Mouse (Mus musculus) small intestine, adult 2 months (tissue): ENCODE data around the gene Gimap7. TPM values are rescaled to one million over a fixed set of nuclear protein-coding genes. Genes with fewer than 3 reads are reported as not detected.

ENCODE experiments used
- H3K27ac ChIP-seq: fragments of 200-500 bp; 2 replicates; pipeline ENCODE4 v1.5.1; 2012; ENCODE audit warnings: low read depth, low read length, control low read depth, inconsistent platforms; ENCODE audit not compliant: insufficient read depth
- H3K27me3 ChIP-seq: fragments of 200-500 bp; 2 replicates; pipeline ENCODE4 v1.6.1; 2012; ENCODE audit warnings: mild to moderate bottlenecking, moderate library complexity, low read length, inconsistent platforms; ENCODE audit not compliant: control insufficient read depth, insufficient read depth
- H3K36me3 ChIP-seq: fragments of 200-500 bp; 2 replicates; pipeline ENCODE4 v1.6.1; 2012; ENCODE audit warnings: mild to moderate bottlenecking, low read length, control low read depth, inconsistent platforms; ENCODE audit not compliant: control insufficient read depth, insufficient read depth
- H3K4me1 ChIP-seq: fragments of 200-500 bp; 2 replicates; pipeline ENCODE4 v1.6.1; 2012; ENCODE audit warnings: low read length, inconsistent platforms, mixed read lengths; ENCODE audit not compliant: control insufficient read depth, insufficient read depth, insufficient read length
- H3K4me3 ChIP-seq: fragments of 200-500 bp; 2 replicates; pipeline ENCODE4 v1.5.1; 2012; ENCODE audit warnings: low read depth, mild to moderate bottlenecking, control low read depth, inconsistent platforms, low read length, moderate library complexity
- CTCF ChIP-seq: fragments of 200-500 bp; IDR thresholded peaks from 2 replicates; pipeline ENCODE4 v1.5.1; 2012; ENCODE audit warnings: low read depth, mild to moderate bottlenecking, control low read depth, inconsistent platforms, low read length, moderate library complexity, mixed read lengths; ENCODE audit not compliant: insufficient replicate concordance, insufficient read length; ENCODE audit errors: extremely low read depth
- POLR2A ChIP-seq: fragments of 200-500 bp; IDR thresholded peaks from 2 replicates; pipeline ENCODE4 v1.6.1; 2012; ENCODE audit warnings: low read depth, mild to moderate bottlenecking, control low read depth, inconsistent platforms, low read length, moderate library complexity
- WGBS: fragments of 180-500 bp; shearing (Covaris S2); methylation state at CpG from one replicate; pipeline ENCODE4 v1.1.7; 2018; 5-methylcytosine and 5-hydroxymethylcytosine counted together
- polyA plus RNA-seq: library from polyadenylated mRNA; depleted of rRNA; stranded (reverse); fragments of >200 nt; gene quantifications from 2 replicates; pipeline ENCODE4 v1.2.3, GENCODE M21; 2012

Gimap7 gene
- polyA plus RNA-seq, 1 experiment, result 2.5 TPM

DNA sequence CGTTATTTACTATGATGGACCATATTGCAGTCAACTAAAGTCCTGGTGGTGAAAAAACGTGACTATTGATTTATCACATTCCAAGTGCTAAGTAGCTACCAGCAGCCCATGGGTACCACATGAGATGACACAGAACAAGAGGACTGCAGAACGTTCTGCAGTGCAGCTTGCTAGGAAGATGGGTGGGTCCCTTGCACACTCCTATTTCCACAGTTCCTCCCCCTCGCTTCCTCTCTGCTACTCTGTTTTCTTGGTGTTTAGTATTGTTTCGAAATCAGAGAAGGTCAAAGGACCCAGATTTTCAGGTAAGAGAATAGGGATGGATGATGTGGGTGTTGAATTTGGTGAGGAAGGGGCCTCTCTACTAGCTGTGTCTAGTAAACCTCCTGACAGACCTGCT lies 34.1 kb upstream of the Gimap7 start, which contains the start of gene Gimap4:
TSS of gene Gimap4 (plus strand) at position 231 of the 400 bp plus-strand sequence.
- Histone ChIP-seq H3K4me1 (no peaks in the 10 kb centered on the region), H3K27ac (peak within 1 kb of the TSS; percentile 75), H3K4me3 (peak within 1 kb of the TSS; percentile 28), H3K36me3 (no peaks in the 10 kb centered on the region), H3K27me3 (no peaks in the 10 kb centered on the region)
- TF ChIP-seq CTCF (no peak), POLR2A (no peak)
- WGBS, result 52% methylated on average over 5 of the region's 5 CpGs

DNA sequence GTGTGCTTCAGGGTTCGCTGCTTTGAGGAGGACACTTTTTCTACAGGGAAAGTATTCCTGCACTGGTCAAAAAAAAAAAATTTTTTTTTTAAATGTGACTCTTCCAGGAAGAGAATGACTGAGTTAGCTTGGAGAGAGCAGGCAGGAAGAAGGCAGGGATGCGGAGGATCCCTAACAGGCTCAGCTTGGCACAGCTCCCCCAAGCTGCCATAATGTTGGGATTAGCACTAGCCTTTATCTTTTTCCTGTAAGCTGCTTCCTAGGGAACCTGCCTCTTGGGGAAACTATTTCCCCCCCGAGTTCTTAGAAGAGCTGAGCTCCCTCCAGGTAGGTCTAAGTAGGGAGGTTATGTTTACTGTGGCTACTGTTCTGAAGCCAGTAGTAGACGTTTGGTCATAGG lies 33.6 kb upstream of the Gimap7 start:
- Histone ChIP-seq H3K4me3 (peak overlapping the region; percentile 28), H3K27me3 (no peaks in the 10 kb centered on the region), H3K4me1 (no peaks in the 10 kb centered on the region), H3K27ac (peak overlapping the region; percentile 75), H3K36me3 (no peaks in the 10 kb centered on the region)
- no peak for TF ChIP-seq POLR2A
- TF ChIP-seq CTCF, result no peak
- 63% methylated on average over 4 of the region's 4 CpGs for WGBS

DNA sequence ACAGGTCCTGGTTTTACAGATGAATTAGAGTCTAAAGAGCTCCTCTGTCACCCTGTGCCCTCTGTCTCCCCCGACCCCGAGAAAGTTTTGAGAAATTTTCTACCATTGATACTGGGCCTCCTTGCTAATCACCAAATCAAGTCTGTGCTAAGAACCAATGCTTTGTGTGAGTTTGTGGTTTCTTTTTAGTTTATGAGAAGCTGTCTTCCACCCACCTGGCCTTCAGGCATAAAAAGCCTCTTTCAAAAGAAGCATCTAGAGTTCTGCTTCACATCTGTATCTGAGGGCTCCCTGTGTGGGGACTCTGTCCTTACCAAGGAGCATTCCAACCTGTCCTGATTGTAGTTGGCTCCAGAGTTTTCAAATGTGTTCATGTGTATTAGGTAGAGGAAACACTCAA lies 33.2 kb upstream of the Gimap7 start:
- WGBS, result 71% methylated on average over 2 of the region's 2 CpGs
- TF ChIP-seq POLR2A, result no peak
- no peak for TF ChIP-seq CTCF
- no peak overlapping the region for H3K4me3 ChIP-seq
- no peaks in the 10 kb centered on the region for H3K36me3 ChIP-seq
- no peaks in the 10 kb centered on the region for H3K4me1 ChIP-seq
- H3K27ac ChIP-seq, result peak overlapping the region; percentile 75
- no peaks in the 10 kb centered on the region for H3K27me3 ChIP-seq

DNA sequence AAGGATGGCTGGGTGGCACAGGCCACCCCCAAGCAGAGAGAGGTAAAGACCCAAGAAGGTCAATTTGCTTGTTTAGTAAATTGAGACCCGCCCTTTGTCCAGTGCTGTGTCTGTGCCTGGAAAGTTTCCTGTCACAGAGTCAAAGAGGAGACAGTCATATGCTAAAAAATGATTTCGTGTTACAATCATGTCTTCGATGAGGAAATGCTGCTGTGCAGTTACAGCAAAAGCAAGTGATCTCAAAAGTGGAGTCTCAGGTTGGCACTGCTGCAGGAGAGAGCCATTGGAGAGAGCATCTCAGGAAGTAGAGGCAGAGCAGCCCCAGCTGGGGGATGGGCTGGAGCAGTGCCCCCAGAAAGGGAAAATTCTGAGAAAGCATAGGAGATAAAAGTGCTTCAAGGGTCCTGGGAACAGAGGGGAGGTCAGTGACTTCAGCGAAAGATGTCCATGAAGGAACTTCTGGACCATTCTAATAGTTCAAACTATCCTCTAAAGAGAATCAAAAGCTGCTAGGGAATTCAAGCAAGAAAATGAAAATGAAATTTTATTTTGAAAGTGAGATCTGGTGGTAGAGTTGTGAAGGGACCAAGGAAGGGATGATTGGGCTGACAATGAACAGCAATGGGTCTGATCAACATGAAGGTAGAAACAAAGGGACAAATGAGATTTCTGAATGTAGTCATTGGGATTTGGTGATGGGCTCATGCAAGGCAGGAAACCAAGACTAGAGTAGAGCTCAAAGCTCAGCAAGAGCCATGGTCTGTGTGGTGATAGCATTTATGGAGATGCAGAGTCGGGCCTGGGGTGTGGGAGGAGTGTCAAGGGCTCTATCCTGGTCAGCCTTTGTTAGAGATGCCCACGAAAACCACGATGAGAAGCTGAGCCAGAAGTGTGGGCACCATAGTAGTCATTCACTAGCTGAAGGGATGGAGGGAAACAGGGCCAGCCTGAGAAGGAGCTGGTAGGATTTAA lies 32.4 kb upstream of the Gimap7 start:
- H3K4me3 ChIP-seq, result peak overlapping the region; percentile 43
- peak overlapping the region; percentile 75 for H3K27ac ChIP-seq
- WGBS, result 79% methylated on average over 7 of the region's 7 CpGs
- no peaks in the 10 kb centered on the region for H3K36me3 ChIP-seq
- TF ChIP-seq CTCF (no peak), POLR2A (no peak)
- H3K27me3 ChIP-seq, result no peaks in the 10 kb centered on the region
- no peaks in the 10 kb centered on the region for H3K4me1 ChIP-seq

DNA sequence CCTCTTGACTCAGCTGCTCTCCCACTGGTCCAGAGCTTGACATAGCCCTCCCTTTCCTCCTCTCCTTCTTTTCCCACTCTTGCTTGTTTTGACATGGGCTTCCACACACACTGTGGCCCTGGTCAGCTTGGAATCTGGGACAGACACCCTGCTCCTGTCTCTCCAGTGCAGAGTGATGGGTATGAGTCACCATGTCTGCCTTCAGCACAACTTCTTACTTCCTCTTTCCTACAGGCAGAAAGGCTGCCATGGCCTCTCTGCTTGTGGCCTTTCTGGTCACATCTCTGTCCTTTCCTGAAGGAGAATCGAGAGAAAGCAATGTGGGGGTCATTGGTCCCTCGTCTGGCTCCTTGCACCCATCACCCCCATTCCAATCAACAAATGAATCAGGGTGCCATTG lies 31.3 kb upstream of the Gimap7 start:
- Histone ChIP-seq H3K27ac (peak overlapping the region; percentile 75), H3K36me3 (no peaks in the 10 kb centered on the region), H3K4me1 (no peaks in the 10 kb centered on the region), H3K4me3 (peak overlapping the region; percentile 38), H3K27me3 (no peaks in the 10 kb centered on the region)
- no peak for TF ChIP-seq CTCF
- 57% methylated on average over 2 of the region's 2 CpGs for WGBS

DNA sequence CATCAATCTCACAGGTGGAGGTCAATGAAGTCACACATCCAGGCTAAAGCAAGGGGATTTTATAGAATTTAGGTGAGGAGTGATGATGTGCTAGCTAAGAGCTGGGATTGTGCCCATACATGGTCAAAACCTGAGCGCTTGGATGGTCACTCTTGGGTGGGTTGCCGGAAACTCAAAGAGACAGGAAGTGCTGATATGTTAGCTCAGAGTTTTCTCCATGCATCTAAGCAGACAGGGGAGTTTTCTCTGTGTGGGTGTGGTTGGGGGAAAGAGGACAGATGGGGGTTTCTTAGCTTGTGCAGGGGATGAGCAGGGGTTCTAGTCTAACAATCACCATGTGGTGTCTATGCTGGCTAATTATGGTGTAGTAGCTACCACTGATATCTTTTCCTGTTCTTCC lies 29.1 kb upstream of the Gimap7 start:
- no peaks in the 10 kb centered on the region for H3K4me1 ChIP-seq
- WGBS, result 87% methylated on average over 2 of the region's 2 CpGs
- H3K4me3 ChIP-seq, result no peak overlapping the region
- no peaks in the 10 kb centered on the region for H3K27me3 ChIP-seq
- H3K36me3 ChIP-seq, result no peaks in the 10 kb centered on the region
- peak overlapping the region; percentile 43; the same call in 1 of the 2 replicates for H3K27ac ChIP-seq
- no peak for TF ChIP-seq POLR2A
- TF ChIP-seq CTCF, result no peak

DNA sequence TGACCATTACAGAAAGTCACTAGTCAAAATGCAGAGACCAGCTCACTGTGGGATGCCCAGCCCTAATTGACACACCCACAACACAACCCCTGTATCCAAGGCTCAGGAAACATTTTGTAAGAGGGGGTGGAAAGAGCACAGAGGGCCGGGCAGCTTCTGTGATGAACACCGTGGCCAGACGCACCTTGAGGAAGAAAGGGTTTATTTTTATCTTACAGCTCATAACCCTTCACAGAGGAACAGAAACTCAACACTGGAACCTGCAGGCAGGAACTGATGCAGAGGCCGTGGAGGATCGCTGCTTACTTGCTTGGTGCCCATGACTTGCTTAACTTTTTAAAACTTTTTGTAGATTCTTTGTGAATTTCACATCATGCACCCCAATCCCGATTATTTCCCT lies 25.5 kb upstream of the Gimap7 start:
- TF ChIP-seq POLR2A (peak; percentile 30; the same call in 1 of the 2 replicates), CTCF (no peak)
- H3K36me3 ChIP-seq, result no peaks in the 10 kb centered on the region
- WGBS, result 69% methylated on average over 6 of the region's 6 CpGs
- H3K27ac ChIP-seq, result peak overlapping the region; percentile 57; the same call in 1 of the 2 replicates
- H3K4me3 ChIP-seq, result no peak overlapping the region
- H3K27me3 ChIP-seq, result no peaks in the 10 kb centered on the region
- H3K4me1 ChIP-seq, result no peaks in the 10 kb centered on the region; the same call in 1 of the 2 replicates
